Comparison of ENCODE assay signal across 32 mouse cellular contexts in the genomic region with DNA sequence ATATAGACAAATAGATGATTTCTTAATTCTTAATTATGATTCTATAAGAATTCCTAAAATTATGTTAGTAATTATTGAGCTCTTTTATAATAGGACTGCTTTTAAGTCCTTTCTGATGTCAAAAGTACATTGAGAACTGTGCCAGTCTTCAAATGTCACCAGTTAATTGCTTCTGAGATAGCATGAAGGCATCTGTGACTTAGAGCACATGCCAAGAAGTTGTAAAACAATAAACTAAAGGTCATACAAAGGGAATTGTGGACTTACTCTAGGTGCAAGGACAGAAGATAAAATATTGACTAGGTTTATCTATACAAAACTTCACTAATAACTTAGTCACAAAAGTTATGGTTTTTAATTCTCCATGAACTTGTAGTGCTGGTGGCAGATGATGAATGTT. TPM values are rescaled to one million over a fixed set of nuclear protein-coding genes. Genes with fewer than 3 reads are reported as not detected.
"Had no signal": no experiment of that assay in that cellular context is flagged by ENCODE, and none has a peak within 500 bp of the region (broad histone marks: within the 10 kb centered on the region; RNA-seq: fewer than 3 reads in every experiment).

No protein-coding gene starts in this region.

- H3K36me3 ChIP-seq: embryonic facial prominence, embryonic 10.5 days; embryonic facial prominence, embryonic 12.5 days; embryonic facial prominence, embryonic 13.5 days; embryonic facial prominence, embryonic 15.5 days; forebrain, embryonic 10.5 days; forebrain, embryonic 12.5 days; forebrain, embryonic 15.5 days had no signal

- H3K27ac ChIP-seq: embryonic facial prominence, embryonic 10.5 days; embryonic facial prominence, embryonic 12.5 days; embryonic facial prominence, embryonic 13.5 days; embryonic facial prominence, embryonic 15.5 days; forebrain, embryonic 10.5 days; forebrain, embryonic 12.5 days; forebrain, embryonic 13.5 days; forebrain, embryonic 15.5 days; gastrocnemius, adult 2 months had no signal

- H3K27me3 ChIP-seq: embryonic facial prominence, embryonic 12.5 days; embryonic facial prominence, embryonic 13.5 days; embryonic facial prominence, embryonic 15.5 days; forebrain, embryonic 12.5 days; forebrain, embryonic 13.5 days; forebrain, embryonic 15.5 days had no signal

- H3K9ac ChIP-seq: embryonic facial prominence, embryonic 12.5 days; embryonic facial prominence, embryonic 13.5 days; embryonic facial prominence, embryonic 15.5 days; forebrain, embryonic 12.5 days; forebrain, embryonic 13.5 days; forebrain, embryonic 15.5 days; forebrain, postnatal 0 days had no signal

- H3K4me3 ChIP-seq: embryonic facial prominence, embryonic 10.5 days; embryonic facial prominence, embryonic 12.5 days; embryonic facial prominence, embryonic 13.5 days; embryonic facial prominence, embryonic 15.5 days; erythroblast, embryonic 14.5 days; forebrain, embryonic 10.5 days; forebrain, embryonic 12.5 days; forebrain, embryonic 13.5 days; forebrain, embryonic 15.5 days; gastrocnemius, adult 2 months had no signal

- H3K4me2 ChIP-seq: embryonic facial prominence, embryonic 12.5 days; embryonic facial prominence, embryonic 13.5 days; embryonic facial prominence, embryonic 15.5 days; forebrain, embryonic 12.5 days; forebrain, embryonic 13.5 days; forebrain, embryonic 15.5 days had no signal

- H3K4me1 ChIP-seq: embryonic facial prominence, embryonic 12.5 days; embryonic facial prominence, embryonic 13.5 days; embryonic facial prominence, embryonic 15.5 days; forebrain, embryonic 10.5 days; forebrain, embryonic 12.5 days; forebrain, embryonic 13.5 days; forebrain, embryonic 15.5 days had no signal

- H3K9me3 ChIP-seq: embryonic facial prominence, embryonic 10.5 days; embryonic facial prominence, embryonic 12.5 days; embryonic facial prominence, embryonic 13.5 days; embryonic facial prominence, embryonic 15.5 days; forebrain, embryonic 10.5 days; forebrain, embryonic 12.5 days; forebrain, embryonic 13.5 days; forebrain, embryonic 15.5 days had no signal

- ATAC-seq: forebrain, embryonic 13.5 days; forebrain, embryonic 14.5 days; forebrain, embryonic 15.5 days; forebrain, embryonic 16.5 days; forebrain, postnatal 0 days had no signal

- DNase-seq: cerebellum, adult 2 months; cerebellum, adult 8-10 months; cerebellum, adult 9-10 months; cerebellum, adult 9-11 months; cerebellum, postnatal 10 days; cerebellum, postnatal 14 days; cerebellum, postnatal 25 days; cerebellum, postnatal 36 days; embryo, embryonic 11 days; forebrain, postnatal 0 days; gastrocnemius, adult 2 months; gastrocnemius, postnatal 10 days; gastrocnemius, postnatal 14 days; gastrocnemius, postnatal 25 days; gastrocnemius, postnatal 36 days; heart, adult 18-20 months had no signal

RNA-seq across cellular contexts. Expression of gene D130043K22Rik, which starts 14.2 kb away (rescaled TPM):
- total RNA-seq: common myeloid progenitor, adult 5-6 weeks; gastrocnemius, adult 18-20 months; gastrocnemius, adult 2 months; gastrocnemius, adult 8-10 months; gastrocnemius, postnatal 14 days; gastrocnemius, postnatal 25 days; gastrocnemius, postnatal 36 days; gastrocnemius, postnatal 4 days; granulocyte monocyte progenitor cell, adult 5-6 weeks had no signal
- polyA plus RNA-seq: erythroblast, embryonic 14.5 days had no signal
